Mouse (Mus musculus): ENCODE results near the gene Cacng2. TPM values are rescaled to one million over a fixed set of nuclear protein-coding genes. Genes with fewer than 3 reads are reported as not detected.

Cacng2 gene
- polyA plus RNA-seq, 1 experiment from 2014 or later, result 15.7 TPM

DNA sequence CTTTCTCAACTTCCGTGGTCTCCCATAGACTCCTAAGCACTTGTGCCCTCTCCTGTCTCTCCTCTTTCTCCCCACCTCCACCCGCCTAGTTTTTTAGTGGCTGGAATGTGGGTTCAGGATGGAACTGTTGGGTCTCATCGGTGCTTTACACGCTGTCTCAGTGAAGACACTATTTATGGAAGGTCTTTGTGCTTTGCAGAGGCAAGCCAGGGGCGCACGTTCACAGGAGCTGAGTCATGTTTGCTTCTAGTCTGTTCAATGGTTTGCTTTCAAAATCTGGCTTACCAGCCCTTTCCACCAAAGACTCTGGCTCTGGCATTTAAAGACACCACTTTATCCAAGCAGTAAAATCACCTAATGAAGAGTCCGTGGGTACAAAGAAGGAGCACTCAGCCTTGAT is 74.0 kb downstream of the Cacng2 start:
- Histone ChIP-seq H3K9me3 (ENCODE audit: control insufficient read depth, low read length) (no peaks in the 10 kb centered on the region), H3K4me3 (ENCODE audit: low read length) (no peak overlapping the region), H3K9ac (ENCODE audit: low read depth, low read length) (no peak overlapping the region), H3K27ac (ENCODE audit: low read depth, low read length) (0 out of 2 replicates have a peak overlapping the region, but pooled peaks have one; percentile 35), H3K4me2 (ENCODE audit: low read length) (no peak overlapping the region), H3K27me3 (replicated peaks; ENCODE audit: control insufficient read depth, insufficient read depth, low read length) (no peaks in the 10 kb centered on the region), H3K36me3 (ENCODE audit: control insufficient read depth, insufficient read depth, low read length) (no peaks in the 10 kb centered on the region; the same call in 1 of the 2 replicates), H3K4me1 (ENCODE audit: control insufficient read depth, insufficient read depth, low read depth, low read length) (no peaks in the 10 kb centered on the region; the same call in 1 of the 2 replicates)
- ATAC-seq, result no peak
- 72% methylated on average over 7 of the region's 7 CpGs for WGBS

DNA sequence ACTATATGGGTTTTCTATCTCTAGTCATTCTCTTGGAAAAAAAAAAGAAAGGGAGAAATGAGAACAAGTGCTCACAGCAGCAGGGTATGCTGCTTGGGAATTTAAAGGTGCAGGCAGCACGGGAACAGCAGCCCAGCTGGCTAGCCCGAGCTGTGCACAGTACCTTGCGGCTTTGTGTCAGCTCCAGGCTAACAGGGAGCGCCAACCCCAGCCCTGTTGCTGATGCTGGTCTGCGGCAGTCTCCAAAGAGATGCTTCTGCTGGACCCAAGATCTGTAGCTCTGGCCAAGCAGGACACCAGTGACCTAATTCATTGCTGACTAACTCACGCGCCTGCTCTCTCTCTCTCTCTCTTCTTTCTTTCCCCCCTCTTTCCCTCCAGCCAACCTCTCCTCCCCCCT is 74.5 kb downstream of the Cacng2 start:
- H3K4me2 ChIP-seq (ENCODE audit: low read length), result no peak overlapping the region
- ATAC-seq, result no peak
- no peaks in the 10 kb centered on the region; the same call in 1 of the 2 replicates for H3K4me1 ChIP-seq (ENCODE audit: control insufficient read depth, insufficient read depth, low read depth, low read length)
- H3K36me3 ChIP-seq (ENCODE audit: control insufficient read depth, insufficient read depth, low read length), result no peaks in the 10 kb centered on the region; the same call in 1 of the 2 replicates
- H3K27ac ChIP-seq (ENCODE audit: low read depth, low read length), result no peak overlapping the region
- 50% methylated on average over 7 of the region's 7 CpGs for WGBS
- no peak overlapping the region for H3K4me3 ChIP-seq (ENCODE audit: low read length)
- no peaks in the 10 kb centered on the region for H3K9me3 ChIP-seq (ENCODE audit: control insufficient read depth, low read length)
- no peak overlapping the region for H3K9ac ChIP-seq (ENCODE audit: low read depth, low read length)
- H3K27me3 ChIP-seq (replicated peaks; ENCODE audit: control insufficient read depth, insufficient read depth, low read length), result no peaks in the 10 kb centered on the region

DNA sequence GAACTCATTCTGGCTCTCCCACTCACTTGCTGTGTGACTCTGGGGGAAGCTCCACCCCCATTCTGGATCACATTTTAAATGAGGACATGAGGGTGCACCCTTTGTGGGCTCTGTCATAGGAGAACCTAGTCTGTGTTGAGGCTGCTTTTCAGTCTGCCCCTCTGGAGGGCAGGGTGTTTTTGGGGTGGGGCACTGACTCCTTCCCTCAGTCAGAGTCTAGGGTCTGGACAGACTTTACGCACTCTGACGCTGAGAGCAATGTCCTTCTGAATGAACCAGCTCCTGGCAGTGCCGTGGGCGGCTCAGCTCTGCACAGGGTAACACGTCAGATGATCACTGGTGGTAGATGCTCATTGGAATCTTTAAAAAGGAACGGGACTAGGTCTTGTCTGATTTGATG is 75.0 kb downstream of the Cacng2 start:
- Histone ChIP-seq H3K36me3 (ENCODE audit: control insufficient read depth, insufficient read depth, low read length) (no peaks in the 10 kb centered on the region; the same call in 1 of the 2 replicates), H3K9me3 (ENCODE audit: control insufficient read depth, low read length) (no peaks in the 10 kb centered on the region), H3K4me2 (ENCODE audit: low read length) (no peak overlapping the region), H3K27me3 (replicated peaks; ENCODE audit: control insufficient read depth, insufficient read depth, low read length) (no peaks in the 10 kb centered on the region), H3K4me1 (ENCODE audit: control insufficient read depth, insufficient read depth, low read depth, low read length) (no peaks in the 10 kb centered on the region; the same call in 1 of the 2 replicates), H3K9ac (ENCODE audit: low read depth, low read length) (no peak overlapping the region), H3K4me3 (ENCODE audit: low read length) (no peak overlapping the region), H3K27ac (ENCODE audit: low read depth, low read length) (no peak overlapping the region)
- WGBS, result 70% methylated on average over 6 of the region's 6 CpGs
- peak; percentile 60; the same call in 1 of the 2 replicates for ATAC-seq

DNA sequence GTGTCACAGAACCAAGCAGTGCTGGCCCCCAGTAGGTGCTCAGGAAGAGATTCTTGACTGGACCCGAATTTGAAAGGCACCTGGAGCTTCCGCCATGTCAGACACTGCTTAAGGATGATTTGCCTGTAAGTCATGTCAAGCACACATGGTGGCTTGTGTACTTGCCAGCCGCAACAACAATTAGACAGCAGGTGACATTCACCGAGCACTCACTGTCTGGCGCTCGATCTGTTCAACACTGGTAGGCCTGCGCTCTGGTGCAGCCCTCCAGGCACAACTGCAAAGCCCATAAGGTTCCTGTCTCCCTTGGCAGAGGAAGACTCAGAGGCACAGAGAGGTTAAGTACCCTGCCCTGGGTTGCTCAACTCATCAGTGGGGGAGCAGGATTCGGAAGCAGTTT is 77.1 kb downstream of the Cacng2 start:
- ATAC-seq, result no peak
- Histone ChIP-seq H3K9ac (ENCODE audit: low read depth, low read length) (no peak overlapping the region), H3K4me3 (ENCODE audit: low read length) (no peak overlapping the region), H3K4me1 (ENCODE audit: control insufficient read depth, insufficient read depth, low read depth, low read length) (no peaks in the 10 kb centered on the region; the same call in 1 of the 2 replicates), H3K4me2 (ENCODE audit: low read length) (no peak overlapping the region), H3K27me3 (replicated peaks; ENCODE audit: control insufficient read depth, insufficient read depth, low read length) (no peaks in the 10 kb centered on the region), H3K9me3 (ENCODE audit: control insufficient read depth, low read length) (no peaks in the 10 kb centered on the region), H3K36me3 (ENCODE audit: control insufficient read depth, insufficient read depth, low read length) (no peaks in the 10 kb centered on the region), H3K27ac (ENCODE audit: low read depth, low read length) (no peak overlapping the region)
- 86% methylated on average over 8 of the region's 8 CpGs for WGBS

DNA sequence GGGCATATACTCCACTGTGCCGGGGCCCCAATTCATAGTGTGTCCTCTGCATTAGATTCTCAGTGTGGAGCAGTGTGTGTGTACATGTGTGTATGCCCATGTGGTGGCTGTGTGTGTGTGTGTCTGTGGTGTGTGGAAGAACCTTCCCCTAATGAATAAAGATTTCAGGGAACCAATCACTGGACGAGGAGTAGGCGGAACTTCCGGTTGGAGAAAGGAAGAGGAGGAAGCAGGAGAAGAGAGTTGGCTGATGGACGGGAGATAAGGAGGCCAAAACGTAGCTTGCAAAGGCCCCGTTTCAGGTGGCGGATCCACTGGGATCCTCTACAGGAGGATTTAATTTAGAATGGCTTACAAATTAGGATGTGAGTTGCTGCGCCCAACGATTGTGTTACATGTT is 82.2 kb downstream of the Cacng2 start:
- 90% methylated on average over 10 of the region's 10 CpGs for WGBS
- Histone ChIP-seq H3K9ac (ENCODE audit: low read depth, low read length) (no peak overlapping the region), H3K4me2 (ENCODE audit: low read length) (no peak overlapping the region), H3K4me3 (ENCODE audit: low read length) (no peak overlapping the region), H3K36me3 (ENCODE audit: control insufficient read depth, insufficient read depth, low read length) (no peaks in the 10 kb centered on the region), H3K27me3 (replicated peaks; ENCODE audit: control insufficient read depth, insufficient read depth, low read length) (no peaks in the 10 kb centered on the region), H3K27ac (ENCODE audit: low read depth, low read length) (no peak overlapping the region), H3K4me1 (ENCODE audit: control insufficient read depth, insufficient read depth, low read depth, low read length) (no peaks in the 10 kb centered on the region), H3K9me3 (ENCODE audit: control insufficient read depth, low read length) (no peaks in the 10 kb centered on the region)
- no peak for ATAC-seq

DNA sequence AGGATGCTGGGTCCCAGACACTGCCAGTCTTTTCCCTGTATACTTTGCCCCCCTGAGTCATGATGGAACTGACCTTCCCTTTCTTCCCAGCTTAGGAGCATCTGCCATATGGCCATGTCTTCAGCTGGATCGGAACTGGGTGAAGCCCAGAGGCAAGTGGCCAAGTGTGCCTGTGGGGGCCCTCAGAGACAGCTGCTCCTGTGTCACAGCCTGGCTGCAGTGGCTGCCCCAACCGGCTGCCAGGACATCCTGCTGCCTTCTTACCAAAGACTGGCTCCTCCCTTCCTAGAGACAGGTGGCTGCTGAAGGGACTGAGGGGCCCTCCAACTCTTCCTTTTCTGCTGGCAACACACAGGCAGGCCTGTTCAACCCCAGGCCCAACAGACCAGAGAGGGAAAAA is 83.2 kb downstream of the Cacng2 start:
- Histone ChIP-seq H3K4me1 (ENCODE audit: control insufficient read depth, insufficient read depth, low read depth, low read length) (no peaks in the 10 kb centered on the region), H3K4me2 (ENCODE audit: low read length) (no peak overlapping the region), H3K27me3 (replicated peaks; ENCODE audit: control insufficient read depth, insufficient read depth, low read length) (no peaks in the 10 kb centered on the region), H3K4me3 (ENCODE audit: low read length) (no peak overlapping the region), H3K9ac (ENCODE audit: low read depth, low read length) (no peak overlapping the region), H3K36me3 (ENCODE audit: control insufficient read depth, insufficient read depth, low read length) (no peaks in the 10 kb centered on the region), H3K9me3 (ENCODE audit: control insufficient read depth, low read length) (no peaks in the 10 kb centered on the region), H3K27ac (ENCODE audit: low read depth, low read length) (no peak overlapping the region)
- WGBS, result 58% methylated on average over 2 of the region's 2 CpGs
- ATAC-seq, result peak; percentile 65; the same call in 1 of the 2 replicates

DNA sequence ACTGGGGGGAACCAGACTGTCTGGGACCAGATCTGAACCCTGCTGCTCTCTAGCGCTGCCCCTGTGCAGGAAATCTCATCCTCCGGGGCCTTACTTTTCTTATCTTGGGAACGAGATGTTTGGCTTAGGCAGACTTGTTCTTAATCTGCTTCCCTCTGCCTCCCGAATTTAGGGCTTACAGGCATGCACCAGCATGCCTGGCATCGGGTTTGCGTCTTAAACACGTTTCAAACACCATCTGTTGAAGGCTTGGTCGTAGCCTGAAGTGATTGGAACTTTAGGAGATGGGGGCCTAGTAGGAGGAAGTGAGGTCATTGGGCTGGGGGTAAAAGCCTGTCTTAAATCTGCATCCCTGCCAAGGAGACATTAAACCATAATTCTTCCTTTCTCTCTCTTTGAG is 89.9 kb downstream of the Cacng2 start:
- no peak for ATAC-seq
- H3K27ac ChIP-seq (ENCODE audit: low read depth, low read length), result no peak overlapping the region
- no peak overlapping the region for H3K9ac ChIP-seq (ENCODE audit: low read depth, low read length)
- no peaks in the 10 kb centered on the region for H3K4me1 ChIP-seq (ENCODE audit: control insufficient read depth, insufficient read depth, low read depth, low read length)
- WGBS, result 73% methylated on average over 8 of the region's 8 CpGs
- no peaks in the 10 kb centered on the region for H3K9me3 ChIP-seq (ENCODE audit: control insufficient read depth, low read length)
- H3K27me3 ChIP-seq (replicated peaks; ENCODE audit: control insufficient read depth, insufficient read depth, low read length), result no peaks in the 10 kb centered on the region
- H3K4me2 ChIP-seq (ENCODE audit: low read length), result no peak overlapping the region
- no peak overlapping the region for H3K4me3 ChIP-seq (ENCODE audit: low read length)
- no peaks in the 10 kb centered on the region for H3K36me3 ChIP-seq (ENCODE audit: control insufficient read depth, insufficient read depth, low read length)

DNA sequence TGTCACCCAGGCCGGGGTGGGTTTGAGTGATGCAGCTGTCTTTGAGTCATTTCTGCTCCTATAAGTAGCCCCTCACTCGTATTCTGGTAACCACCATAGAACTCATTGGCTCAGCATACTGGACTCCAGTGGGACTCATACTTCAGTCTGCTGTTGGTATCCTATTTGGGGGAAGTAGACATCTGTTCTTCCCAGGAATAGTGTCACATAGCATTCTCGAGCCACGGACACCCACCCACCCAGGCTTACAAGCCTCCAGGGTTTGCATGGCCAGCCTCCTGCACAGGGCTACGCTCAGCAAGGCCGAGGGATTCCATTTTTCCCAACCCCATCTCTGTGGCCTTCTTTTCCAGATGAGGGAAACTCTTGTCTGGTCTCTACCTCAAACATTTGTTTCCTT is 93.3 kb downstream of the Cacng2 start:
- Histone ChIP-seq H3K4me1 (ENCODE audit: control insufficient read depth, insufficient read depth, low read depth, low read length) (no peaks in the 10 kb centered on the region), H3K9ac (ENCODE audit: low read depth, low read length) (no peak overlapping the region), H3K36me3 (ENCODE audit: control insufficient read depth, insufficient read depth, low read length) (no peaks in the 10 kb centered on the region), H3K27ac (ENCODE audit: low read depth, low read length) (no peak overlapping the region), H3K9me3 (ENCODE audit: control insufficient read depth, low read length) (no peaks in the 10 kb centered on the region), H3K4me2 (ENCODE audit: low read length) (no peak overlapping the region), H3K4me3 (ENCODE audit: low read length) (no peak overlapping the region), H3K27me3 (replicated peaks; ENCODE audit: control insufficient read depth, insufficient read depth, low read length) (no peaks in the 10 kb centered on the region)
- ATAC-seq, result no peak
- 91% methylated on average over 6 of the region's 6 CpGs for WGBS

DNA sequence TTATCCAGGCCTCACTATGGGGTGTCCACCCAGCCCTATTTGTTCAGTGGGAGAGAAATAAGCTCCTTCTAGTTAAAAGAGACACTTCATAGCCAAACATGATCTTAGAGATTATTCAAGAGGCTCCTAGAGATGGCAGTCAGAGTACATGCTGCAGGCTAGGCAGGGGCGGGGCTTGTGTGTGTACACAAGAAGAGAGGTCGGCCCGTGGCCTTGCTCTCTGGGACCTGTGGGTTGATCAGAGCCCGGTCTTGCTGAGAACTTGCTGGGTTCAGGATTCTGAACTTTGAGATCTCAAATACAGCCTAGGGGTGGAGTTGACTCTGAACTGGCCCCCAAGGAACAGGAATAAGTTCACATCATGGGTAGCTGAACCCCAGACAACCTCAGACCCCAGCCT is 95.6 kb downstream of the Cacng2 start:
- no peak for ATAC-seq
- Histone ChIP-seq H3K27me3 (replicated peaks; ENCODE audit: control insufficient read depth, insufficient read depth, low read length) (no peaks in the 10 kb centered on the region), H3K4me3 (ENCODE audit: low read length) (no peak overlapping the region), H3K4me1 (ENCODE audit: control insufficient read depth, insufficient read depth, low read depth, low read length) (no peaks in the 10 kb centered on the region), H3K36me3 (ENCODE audit: control insufficient read depth, insufficient read depth, low read length) (no peaks in the 10 kb centered on the region), H3K9ac (ENCODE audit: low read depth, low read length) (no peak overlapping the region), H3K4me2 (ENCODE audit: low read length) (no peak overlapping the region), H3K9me3 (ENCODE audit: control insufficient read depth, low read length) (no peaks in the 10 kb centered on the region), H3K27ac (ENCODE audit: low read depth, low read length) (no peak overlapping the region)
- 68% methylated on average over 4 of the region's 4 CpGs for WGBS

DNA sequence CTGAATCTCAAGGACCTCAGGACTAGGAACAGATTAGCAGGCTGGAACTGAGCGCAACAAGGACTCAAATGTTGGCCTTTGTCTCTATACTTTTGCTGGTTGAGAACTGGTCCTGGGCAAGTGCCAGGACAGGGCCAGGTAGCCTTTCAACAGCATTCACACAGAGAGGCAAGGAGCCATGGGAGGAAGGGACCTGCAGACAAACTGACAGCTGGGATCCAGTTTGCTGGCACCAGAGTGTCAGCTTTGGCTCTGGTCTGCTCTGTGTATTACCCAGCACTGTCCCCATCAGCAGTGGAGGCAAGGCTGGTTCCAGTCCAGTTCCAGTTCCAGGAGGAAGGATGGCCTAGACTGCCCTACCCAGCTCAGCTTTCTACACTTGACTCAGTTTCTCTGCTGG is 105.8 kb downstream of the Cacng2 start:
- Histone ChIP-seq H3K4me1 (ENCODE audit: control insufficient read depth, insufficient read depth, low read depth, low read length) (no peaks in the 10 kb centered on the region), H3K36me3 (ENCODE audit: control insufficient read depth, insufficient read depth, low read length) (no peaks in the 10 kb centered on the region), H3K9ac (ENCODE audit: low read depth, low read length) (no peak overlapping the region), H3K4me3 (ENCODE audit: low read length) (no peak overlapping the region), H3K27ac (ENCODE audit: low read depth, low read length) (no peak overlapping the region), H3K27me3 (replicated peaks; ENCODE audit: control insufficient read depth, insufficient read depth, low read length) (no peaks in the 10 kb centered on the region), H3K9me3 (ENCODE audit: control insufficient read depth, low read length) (no peaks in the 10 kb centered on the region), H3K4me2 (ENCODE audit: low read length) (no peak overlapping the region)
- WGBS, result 100% methylated on average over 1 of the region's 1 CpGs
- ATAC-seq, result no peak
